Mouse (Mus musculus): ENCODE measurements around the gene Ice1.

The Ice1 gene

DNA sequence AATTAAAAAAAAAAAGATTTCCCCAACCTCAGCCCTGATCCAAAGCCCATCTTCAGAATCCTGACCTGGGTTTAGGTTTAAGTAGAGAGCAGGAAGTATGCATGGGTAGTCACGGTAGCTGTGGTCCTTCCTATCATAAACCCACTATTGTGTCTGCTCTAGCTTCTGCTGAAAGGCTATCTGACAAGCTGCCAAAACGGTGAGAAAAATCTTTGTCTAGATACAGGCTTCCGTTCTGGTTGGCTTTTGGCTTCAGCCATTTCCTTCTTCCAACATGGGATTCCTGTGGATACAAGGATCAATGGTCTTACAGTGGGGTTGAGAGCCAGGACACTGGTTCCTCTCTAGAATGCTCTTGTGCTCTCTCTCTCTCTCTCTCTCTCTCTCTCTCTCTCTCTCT lies 2.2 kb upstream of the Ice1 start:
- DNase-seq (ENCODE audit: low spot score), result no peak

DNA sequence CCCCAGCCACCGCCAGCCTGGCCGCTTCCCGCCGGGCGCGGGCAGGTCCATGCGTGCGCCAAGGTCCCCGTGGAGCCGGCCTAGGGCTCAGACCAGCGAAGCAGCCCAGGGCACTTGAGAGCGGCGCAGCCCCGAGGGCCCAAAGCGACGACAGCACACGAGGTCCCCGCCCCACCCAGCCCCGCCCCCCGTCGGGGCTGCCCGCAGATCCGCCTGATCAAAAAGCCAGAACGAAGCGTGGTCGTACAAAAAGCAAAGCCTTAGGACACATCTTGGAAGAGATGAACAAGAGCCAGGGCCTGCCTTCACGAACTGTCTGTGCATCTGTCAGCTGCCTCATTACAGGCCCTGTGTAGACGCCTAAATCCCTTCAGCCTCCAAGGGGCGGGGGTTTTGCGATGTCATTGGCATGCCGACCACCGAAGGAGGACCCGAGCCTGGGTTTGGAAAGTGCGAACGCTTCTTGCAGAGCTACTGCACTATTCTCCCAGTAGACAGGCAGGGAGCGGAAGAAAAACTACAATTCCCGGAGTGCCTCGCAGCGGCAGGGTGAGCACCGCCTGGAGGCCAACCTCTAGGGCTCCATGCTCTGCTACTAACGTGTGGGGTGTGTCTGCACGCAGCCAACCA lies 343 bp upstream of the Ice1 start:
- DNase-seq (ENCODE audit: low spot score), result peak; percentile 90

DNA sequence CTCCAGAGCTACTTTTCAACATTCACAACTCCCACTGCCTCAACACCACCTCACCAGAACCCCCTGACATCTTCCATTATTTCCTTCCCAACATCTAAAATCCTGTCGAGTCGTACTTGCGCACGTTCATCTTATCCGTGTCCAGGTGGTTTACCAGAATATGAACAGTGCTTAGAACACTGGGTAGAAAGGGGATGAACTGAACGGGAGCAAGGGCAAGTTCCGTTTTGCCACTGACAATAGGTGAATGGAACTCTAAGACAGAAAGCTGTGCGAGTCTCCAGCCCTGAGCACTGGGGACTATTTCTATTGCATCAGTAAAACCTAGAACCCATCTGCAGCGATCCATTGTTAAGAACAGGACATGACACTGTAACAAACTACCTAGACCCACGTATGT lies 728 bp downstream of the Ice1 start:
- no peak for DNase-seq (ENCODE audit: low spot score)

DNA sequence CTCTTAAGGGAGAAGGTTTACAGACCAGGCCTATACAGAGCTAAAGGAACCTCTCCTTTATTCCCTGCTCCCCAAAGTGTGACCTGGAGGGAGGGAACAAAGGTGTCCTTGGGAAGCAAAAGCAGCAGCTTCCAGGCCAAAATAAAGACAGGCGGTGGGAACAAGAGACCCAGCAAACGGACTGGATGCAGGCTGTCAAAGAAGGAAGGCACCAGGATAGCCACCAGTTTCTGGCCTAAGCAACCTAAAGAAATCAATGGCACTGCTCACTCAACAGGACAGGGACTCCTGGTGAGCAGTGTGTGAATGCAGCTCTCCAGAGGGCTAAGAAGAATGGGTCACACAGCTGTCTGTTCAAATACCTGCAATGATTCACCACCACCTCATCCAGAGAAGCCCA lies 1.8 kb downstream of the Ice1 start:
- DNase-seq (ENCODE audit: low spot score), result no peak

DNA sequence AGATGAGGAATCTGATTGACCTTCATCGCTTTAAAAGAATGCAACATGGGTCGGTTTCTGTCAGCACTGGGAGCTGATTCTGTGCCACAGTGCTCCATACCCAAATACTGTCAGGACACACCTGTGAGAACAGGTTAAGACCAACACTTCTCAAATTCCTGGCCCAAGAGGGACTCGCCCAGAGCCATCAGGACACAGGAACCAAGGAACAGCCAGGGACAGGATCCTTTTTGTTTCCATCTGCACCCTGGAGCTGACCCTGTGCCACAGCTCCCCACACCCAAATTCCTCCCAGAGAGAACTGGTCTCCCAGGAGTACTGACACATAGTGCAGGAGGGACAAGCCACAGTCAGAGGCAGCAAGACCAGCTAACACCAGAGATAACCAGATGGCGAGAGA lies 11.0 kb downstream of the Ice1 start:
- no peak for DNase-seq (ENCODE audit: low spot score)

DNA sequence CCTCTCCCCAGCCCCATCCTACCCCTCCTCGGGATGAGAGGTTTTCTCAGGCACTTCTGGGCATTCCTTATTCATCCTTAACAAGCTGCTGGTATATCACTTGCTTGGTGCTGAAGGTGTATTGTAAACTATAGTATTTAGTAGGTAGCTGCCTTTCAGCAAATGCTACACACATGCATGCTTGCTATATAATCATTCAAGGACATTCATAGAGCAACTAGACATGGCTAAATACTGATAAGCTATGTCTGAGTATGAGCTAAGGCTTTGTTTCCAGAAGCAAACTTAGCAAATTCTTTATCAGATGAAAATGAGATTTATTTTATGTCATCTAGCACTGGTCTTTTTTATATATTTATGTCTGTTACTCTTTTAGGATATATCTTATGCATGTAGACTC lies 11.8 kb downstream of the Ice1 start:
- DNase-seq (ENCODE audit: low spot score), result no peak

DNA sequence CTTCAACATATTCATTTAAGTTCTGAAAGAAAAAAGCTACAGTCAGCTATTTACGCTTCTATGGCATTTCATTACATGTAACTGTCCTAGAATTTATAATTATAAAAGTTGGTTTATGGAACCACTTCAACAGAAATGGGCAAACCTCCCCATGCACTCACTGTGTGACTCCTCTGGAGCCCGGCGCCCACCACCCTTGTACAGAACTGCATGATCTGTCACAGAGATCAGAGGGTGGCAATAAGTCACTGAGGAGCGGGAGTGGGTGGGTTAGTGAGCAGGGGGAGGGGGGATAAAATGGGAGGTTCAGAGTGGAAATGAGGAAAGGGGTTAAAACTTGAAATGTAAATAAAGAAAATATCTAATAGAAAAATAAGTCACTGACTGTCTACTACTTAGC lies 13.0 kb downstream of the Ice1 start:
- no peak for DNase-seq (ENCODE audit: low spot score)

DNA sequence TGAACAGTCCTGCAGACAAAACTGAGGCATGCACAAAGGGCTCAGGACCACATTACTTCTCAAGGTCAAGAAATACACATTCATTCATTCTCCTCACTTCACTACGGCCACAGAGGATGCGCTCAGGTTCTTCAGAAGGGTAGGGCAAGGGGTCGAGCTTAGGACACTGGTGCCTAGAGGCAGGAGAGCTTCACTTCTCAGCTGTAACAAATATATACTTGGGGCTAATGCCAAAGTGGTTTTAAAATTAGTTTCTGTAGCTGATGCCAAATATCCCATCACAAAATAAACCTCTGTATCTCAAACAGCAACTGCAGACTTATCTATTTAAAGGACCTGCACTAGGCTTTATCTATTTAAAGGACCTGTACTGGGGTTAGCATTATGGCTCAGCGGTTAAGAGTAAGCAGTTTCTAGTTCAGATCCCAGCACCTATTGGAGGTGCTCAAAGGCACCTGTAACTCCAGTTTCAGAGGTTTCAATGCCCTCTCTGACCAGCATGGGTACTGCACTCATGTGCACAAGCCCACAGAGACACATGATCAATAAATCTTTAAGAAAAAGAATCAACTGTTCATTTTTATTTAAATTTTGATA lies 14.9 kb downstream of the Ice1 start:
- DNase-seq (ENCODE audit: low spot score), result no peak

DNA sequence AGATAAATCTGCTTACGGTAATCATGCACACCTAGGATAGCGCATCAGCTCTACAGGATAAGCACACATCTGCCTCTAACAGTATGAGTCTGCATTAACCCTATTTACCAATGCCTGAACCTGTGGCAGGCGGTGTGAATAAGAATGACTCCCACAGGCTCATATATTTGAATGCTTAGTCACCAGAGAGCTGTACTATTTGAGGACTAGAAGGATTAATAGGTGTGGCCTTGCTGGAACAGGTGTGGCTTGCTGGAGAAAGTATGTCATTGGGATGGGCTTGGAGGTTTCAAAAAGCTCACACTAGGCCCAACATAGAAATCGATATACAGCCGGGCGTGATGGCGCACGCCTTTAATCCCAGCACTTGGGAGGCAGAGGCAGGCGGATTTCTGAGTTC lies 15.9 kb downstream of the Ice1 start:
- DNase-seq (ENCODE audit: low spot score), result no peak

DNA sequence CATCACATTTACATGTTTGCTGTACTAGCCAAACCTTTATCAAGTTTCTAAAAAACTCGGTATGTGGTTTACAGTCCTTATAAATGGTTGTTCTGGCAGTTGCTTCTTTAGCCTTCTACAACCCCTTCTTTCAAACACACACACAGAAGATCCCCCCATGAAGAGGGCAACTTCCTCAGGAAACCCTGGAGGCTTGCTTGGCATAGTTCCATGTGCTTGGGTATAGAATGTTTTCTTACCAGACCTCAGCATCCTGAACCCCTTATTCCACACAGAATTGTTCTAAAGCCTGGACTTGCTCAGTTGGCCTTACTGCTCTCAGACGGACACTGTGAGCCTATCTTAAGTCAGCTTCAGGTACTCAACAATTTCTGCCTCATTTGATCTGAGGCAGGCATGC lies 24.6 kb downstream of the Ice1 start:
- DNase-seq (ENCODE audit: low spot score), result no peak

DNA sequence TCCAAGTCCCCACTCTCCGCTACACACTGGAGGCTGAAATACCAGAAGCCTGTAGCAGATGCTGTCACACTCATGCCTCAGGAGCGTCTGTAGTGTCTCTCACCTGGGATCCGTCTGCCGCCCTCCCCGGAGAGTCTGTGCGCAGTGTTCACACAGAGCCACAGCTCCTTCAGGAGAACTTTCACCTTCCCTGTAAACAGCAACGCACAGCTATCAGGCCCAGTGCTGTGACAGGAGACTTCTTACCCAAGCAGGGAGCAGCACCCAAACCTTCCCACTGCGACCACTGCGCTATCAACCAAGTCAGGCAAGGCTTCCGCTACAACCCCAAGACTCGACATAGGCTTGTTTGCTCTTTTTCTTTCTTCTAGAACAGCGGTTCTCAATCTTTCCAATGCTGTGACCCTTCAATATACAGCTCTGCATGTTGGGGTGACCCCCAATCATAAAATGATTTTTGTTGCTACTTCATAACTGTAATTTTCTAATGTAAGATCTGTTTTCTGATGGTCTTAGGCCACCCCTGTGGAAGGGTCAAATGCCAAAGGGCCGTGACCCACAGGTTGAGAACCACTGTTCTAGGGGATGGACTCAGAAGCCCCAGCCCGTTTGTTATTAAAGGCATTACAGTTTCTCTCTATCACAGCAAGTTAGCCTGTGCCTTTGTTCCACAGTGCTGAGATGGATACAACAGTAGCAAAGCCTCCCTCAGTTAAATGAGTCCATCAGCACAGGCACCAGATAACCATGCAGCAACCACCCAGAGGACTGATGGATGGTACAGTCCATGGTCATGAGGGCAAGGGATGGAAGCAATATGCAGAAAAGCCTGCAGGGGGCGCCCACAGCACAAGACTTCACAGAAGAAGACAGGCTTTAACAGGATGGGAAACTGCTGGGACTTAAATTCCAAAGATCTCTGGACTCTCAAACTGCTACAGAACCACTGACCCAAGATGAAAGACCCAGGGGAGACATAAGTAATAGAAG lies 26.7 kb downstream of the Ice1 start:
- DNase-seq (ENCODE audit: low spot score), result peak; percentile 38

DNA sequence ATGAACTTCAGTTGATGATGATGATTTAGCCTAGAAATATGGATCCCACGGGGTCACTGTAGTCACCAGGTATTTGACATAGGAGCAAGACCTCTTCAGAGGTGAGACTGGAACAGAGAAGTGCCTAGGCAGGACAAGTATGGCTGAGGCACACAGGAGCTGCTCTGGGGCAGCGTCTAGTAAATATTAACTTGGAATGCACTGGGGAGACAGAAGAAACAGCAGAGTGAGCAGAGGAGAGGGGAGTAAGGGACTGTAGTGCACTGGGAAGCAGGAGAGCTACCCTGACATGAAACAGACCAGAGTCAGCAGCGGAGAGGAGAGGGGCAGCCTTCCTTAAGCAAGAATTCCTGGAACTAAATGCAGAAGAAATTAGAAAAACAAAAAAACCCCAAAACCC lies 27.8 kb downstream of the Ice1 start:
- DNase-seq (ENCODE audit: low spot score), result no peak

DNA sequence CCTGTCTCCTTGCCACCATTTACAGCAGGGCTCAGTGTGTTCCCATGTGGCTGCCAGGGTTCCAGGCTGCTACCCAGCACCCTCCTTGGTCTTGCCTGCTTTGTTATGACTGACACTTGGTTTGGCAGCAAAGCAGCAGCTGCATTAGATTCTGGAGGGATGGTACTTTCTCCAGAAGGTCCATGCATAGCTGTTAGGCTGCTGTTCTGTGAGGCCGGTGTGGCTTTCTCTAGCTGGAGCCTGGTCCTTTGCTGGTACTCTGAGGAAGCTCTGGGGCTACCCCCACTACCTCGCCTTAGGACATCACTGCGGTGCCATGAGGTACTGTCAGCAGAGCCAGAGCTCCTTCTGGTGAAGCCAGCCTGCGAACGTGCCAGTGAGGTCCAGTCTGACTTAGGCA lies 32.1 kb downstream of the Ice1 start:
- DNase-seq (ENCODE audit: low spot score), result no peak

DNA sequence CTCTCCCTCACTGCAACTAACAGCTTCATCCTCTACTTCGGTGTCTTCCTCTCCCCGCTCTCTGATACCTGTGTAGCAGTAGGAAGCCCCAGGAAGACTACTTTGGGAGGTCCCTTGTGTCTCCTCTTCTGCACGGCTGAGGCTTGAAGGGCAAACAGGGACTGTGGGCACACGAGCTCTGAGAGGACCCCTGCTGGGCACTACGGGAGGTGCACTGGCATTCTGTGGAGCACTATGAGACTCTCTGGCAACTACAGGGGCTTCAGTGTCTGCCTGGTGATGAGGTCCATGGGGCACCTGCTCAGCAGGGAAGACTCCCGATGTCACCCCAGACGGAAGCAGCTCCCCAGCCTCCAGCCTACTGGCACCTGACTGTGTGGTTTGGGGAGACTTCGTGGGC lies 32.7 kb downstream of the Ice1 start:
- no peak for DNase-seq (ENCODE audit: low spot score)

DNA sequence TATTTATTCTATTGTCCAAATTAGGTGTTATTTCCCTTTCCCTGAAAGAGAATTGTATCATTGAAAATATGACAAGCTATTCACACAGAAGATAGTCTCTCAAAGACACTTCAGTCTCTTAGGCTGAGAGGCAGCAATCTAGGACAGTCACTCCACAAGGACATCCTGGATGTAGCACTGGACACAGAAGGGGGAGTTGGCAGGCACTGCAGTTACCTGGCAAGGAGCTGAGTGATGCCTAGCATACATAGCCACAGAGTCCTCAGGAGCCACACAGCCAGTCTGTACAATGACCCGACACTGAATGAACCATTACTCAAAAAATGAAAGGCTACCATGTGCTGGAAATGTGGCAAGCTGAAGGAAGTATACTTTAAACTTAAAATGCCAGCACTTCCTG lies 35.9 kb downstream of the Ice1 start:
- no peak for DNase-seq (ENCODE audit: low spot score)

DNA sequence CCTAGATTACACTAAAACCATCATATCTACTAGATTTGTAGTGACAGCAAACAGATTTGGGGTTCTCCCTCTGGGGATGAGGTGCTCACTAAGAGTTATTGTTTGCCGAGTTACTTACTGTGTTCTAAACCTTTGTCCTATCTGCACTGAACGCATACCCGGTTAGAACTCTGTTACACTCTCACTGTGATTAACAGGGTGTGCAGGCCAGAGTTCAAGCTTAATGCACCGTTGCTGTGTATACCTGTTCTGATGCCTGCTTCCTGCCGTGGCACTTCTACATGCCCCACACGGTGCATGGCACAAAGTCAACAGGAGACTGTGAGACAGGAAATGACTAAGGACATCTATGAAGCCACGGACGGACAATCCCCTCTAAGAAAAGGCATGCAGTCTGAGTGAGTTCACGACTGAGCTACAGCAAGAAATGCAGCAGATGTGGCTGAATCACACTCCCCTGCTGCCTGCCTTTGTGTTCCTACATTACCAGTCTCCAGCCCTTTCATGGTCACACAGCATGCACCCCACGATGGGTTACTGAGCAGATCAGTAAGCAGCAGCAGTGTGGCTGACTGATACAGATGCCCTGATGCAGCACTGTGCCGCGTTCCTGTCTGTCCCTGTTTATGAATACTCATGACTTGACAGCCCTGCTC lies 37.3 kb downstream of the Ice1 start:
- no peak for DNase-seq (ENCODE audit: low spot score)

DNA sequence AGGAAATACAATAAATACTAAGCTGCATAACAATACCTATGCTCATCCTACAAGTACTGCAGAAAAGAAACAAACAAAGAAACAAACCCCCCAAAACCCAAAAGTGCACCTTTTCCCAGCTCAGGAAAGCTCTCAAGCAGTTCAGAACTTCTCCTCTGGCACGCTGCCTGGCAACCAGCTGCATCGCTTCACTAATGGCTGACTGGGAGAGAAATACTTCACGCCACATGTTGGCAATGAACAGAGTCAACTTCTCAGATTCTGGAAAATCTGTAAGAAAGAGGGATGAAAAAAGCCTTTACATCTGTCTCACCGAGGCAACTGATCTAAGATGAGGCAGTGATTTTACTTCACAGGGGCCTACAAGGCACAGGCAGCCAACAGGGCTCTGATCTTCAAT lies 38.5 kb downstream of the Ice1 start:
- no peak for DNase-seq (ENCODE audit: low spot score)

DNA sequence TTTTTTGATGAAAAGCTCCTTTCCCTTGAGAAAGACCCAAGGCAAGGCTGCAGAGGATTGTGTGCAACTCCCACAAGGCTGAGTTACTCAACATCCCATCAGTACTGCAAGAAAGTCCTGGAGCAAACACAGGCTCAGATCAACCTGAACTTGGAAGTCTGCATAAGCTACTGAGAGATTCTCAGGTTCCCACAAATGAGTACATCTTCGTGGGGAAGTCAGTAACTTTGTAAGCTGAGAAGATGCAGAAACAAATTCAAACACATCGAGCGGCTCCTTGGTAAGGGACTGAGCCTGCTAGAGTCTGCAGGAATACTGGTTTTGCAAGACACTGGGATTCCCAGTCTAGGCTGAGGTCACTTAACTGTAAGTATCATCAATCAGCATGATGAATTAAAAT lies 40.5 kb downstream of the Ice1 start:
- no peak for DNase-seq (ENCODE audit: low spot score)

DNA sequence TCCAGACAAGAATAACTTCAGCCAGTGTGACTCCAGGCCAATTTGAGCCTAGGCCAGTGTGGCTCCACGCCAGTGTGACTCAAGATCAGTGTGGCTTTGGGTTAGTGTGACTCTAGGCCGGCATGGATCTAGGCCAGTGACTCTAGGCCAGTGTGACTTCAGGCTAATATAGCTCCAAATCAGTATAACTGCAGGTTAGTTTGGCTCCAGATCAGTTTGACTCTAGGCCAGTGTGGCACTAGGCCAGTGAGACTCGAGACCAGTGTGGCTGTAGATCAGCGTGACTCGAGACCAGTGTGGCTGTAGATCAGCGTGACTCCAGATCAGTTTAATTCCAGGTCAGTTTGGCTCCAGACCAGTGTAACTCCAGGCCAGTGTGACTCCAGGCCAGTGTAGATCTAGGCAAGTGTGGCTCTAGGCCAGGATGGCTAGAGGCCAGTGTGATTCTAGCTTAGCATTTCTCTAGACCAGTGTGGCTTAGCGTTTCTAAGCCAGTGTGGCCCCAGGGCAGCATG lies 47.1 kb downstream of the Ice1 start:
- DNase-seq (ENCODE audit: low spot score), result no peak

DNA sequence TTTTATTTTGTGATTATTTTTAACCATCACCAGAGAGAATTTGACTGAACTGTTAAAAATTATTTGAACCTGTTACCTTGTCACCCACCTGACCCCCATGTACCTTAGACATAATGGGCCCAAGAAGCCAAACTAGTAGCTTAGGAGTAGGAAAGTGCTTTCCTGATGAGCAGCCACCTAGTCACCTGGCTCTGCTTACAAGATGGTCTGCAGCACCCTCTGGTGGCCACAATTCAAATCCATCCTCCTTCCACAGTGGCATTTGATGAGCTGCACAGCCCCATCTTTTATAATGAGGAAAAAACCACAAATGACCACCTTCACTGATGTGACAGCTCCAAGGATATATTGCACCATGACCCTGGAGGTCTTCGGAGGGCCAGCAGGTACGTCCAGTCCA lies 50.5 kb downstream of the Ice1 start:
- no peak for DNase-seq (ENCODE audit: low spot score)

DNA sequence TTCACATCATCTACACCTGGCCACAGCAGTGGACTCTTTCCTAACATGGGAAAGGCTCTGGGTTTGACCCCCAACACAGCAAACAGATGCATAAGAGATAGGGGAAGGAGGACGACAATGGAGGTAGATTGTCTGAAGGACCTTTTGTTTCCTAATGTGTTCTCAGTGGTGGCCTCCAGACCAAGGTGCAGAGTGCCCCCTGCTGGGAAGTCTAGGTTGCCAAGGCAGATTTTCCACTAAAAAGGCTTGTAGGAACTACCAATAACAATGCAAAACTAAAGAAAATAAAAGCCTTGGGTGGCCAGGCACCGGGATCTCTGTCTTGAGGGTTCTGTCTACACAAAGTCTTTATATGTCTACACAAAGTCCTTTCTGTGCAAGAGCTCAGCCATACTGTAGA lies 54.9 kb downstream of the Ice1 start:
- DNase-seq (ENCODE audit: low spot score), result no peak

DNA sequence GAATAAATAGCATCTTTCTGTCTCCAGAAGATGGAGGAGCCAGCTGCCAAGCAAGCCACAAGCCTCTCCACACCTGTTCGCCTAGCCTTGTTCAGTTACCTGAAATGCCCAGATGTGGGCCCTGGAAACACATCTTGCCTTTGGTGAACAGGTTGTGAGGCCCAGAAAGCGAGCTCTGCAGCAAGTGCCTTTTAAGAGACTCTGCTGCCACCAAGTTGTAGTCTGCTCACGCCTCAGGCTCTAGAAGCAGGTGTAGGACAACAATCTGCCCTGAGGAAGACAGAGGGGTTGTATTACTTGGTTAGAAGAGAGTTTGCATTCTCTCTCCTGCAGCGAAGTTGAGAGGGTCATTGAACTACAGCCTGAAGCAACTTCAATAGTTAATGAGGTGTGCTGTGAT lies 55.9 kb downstream of the Ice1 start:
- DNase-seq (ENCODE audit: low spot score), result no peak

DNA sequence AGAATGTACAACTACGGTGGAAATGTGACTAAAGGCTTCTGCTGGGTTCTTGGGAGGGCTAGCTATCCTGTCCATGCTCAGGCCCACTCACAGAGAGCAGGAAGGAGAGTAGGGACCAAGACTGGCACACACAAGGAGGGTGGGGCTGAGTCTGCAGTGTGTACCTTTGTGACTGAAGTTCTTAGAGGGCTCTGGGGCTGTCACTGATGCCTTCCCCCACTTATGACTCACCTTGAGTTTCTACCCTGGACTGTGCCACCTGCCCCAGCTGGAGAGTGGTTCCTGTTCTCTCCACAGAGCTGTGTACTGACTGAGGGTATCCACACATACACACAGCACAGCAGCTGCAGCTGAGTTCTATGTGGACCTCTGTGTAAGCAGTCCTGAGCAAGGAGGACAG lies 63.2 kb downstream of the Ice1 start:
- DNase-seq (ENCODE audit: low spot score), result no peak
